Mouse (Mus musculus): Measurements from ENCODE around the gene Orm3. TPM values are rescaled to one million over a fixed set of nuclear protein-coding genes. Genes with fewer than 3 reads are reported as not detected.

The Orm3 gene
- total RNA-seq (2021): not detected

- DNase-seq: peak; percentile 46
Measured at GRCm38 (mm10) chr4:63355877-63356665, at the start of gene Orm3. TSS of gene Orm3 (plus strand) at chr4:63356162.

GRCm38 (mm10) chr4:63307175-63308062 is 48.5 kb upstream of the Orm3 start:
- peak; percentile 94 for DNase-seq

- no peak for DNase-seq
Measured at GRCm38 (mm10) chr4:63308316-63308715, 47.6 kb upstream of the Orm3 start.

- peak; percentile 72 for DNase-seq
Measured at GRCm38 (mm10) chr4:63310247-63310855, 45.6 kb upstream of the Orm3 start.

- DNase-seq: no peak
Measured at GRCm38 (mm10) chr4:63311426-63311825, 44.5 kb upstream of the Orm3 start.

- no peak for DNase-seq
Measured at GRCm38 (mm10) chr4:63314063-63314462, 41.9 kb upstream of the Orm3 start.

- DNase-seq: peak; percentile 65
Measured at GRCm38 (mm10) chr4:63316076-63316746, 39.8 kb upstream of the Orm3 start.

- peak; percentile 88 for DNase-seq
Measured at GRCm38 (mm10) chr4:63319566-63319965, 36.4 kb upstream of the Orm3 start.

GRCm38 (mm10) chr4:63323275-63323815 is 32.6 kb upstream of the Orm3 start:
- DNase-seq: no peak

GRCm38 (mm10) chr4:63333403-63333802 is 22.6 kb upstream of the Orm3 start:
- no peak for DNase-seq

- DNase-seq: no peak
Measured at GRCm38 (mm10) chr4:63338414-63339076, 17.4 kb upstream of the Orm3 start.

- DNase-seq: no peak
Measured at GRCm38 (mm10) chr4:63342491-63342890, 13.5 kb upstream of the Orm3 start.

- no peak for DNase-seq
Measured at GRCm38 (mm10) chr4:63343608-63344007, 12.4 kb upstream of the Orm3 start.

GRCm38 (mm10) chr4:63344295-63344694 is 11.7 kb upstream of the Orm3 start, which contains the start of gene Orm1:
TSS of gene Orm1 (plus strand) at chr4:63344560.
- DNase-seq: no peak

GRCm38 (mm10) chr4:63345261-63345660 is 10.7 kb upstream of the Orm3 start:
- DNase-seq: no peak

GRCm38 (mm10) chr4:63346659-63347058 is 9.3 kb upstream of the Orm3 start:
- DNase-seq: no peak

- DNase-seq: no peak
Measured at GRCm38 (mm10) chr4:63348524-63348923, 7.4 kb upstream of the Orm3 start.

GRCm38 (mm10) chr4:63356981-63357570 is 1.1 kb downstream of the Orm3 start:
- DNase-seq: no peak

- no peak for DNase-seq
Measured at GRCm38 (mm10) chr4:63359861-63360260, 3.9 kb downstream of the Orm3 start.

- peak; percentile 18 for DNase-seq
Measured at GRCm38 (mm10) chr4:63362150-63362549, 6.2 kb downstream of the Orm3 start, which contains the start of gene Orm2. TSS of gene Orm2 (plus strand) at chr4:63362449.

GRCm38 (mm10) chr4:63368577-63368976 is 12.6 kb downstream of the Orm3 start:
- peak; percentile 94 for DNase-seq
